Mouse (Mus musculus): Measurements from ENCODE around the gene Fancd2.

Gene Fancd2

GRCm38 (mm10) chr6:113614997-113615396 is 83.5 kb downstream of the Fancd2 start:
- DNase-seq: no peak

GRCm38 (mm10) chr6:113615489-113615888 is 84.0 kb downstream of the Fancd2 start:
- no peak for DNase-seq

GRCm38 (mm10) chr6:113623386-113623785 is 91.9 kb downstream of the Fancd2 start:
- no peak for DNase-seq

GRCm38 (mm10) chr6:113623941-113624751 is 92.7 kb downstream of the Fancd2 start, which contains the start of gene Vhl:
Gene Vhl, plus strand, starts transcription at chr6:113623959.
- DNase-seq: peak; percentile 86

GRCm38 (mm10) chr6:113624989-113625770 is 93.7 kb downstream of the Fancd2 start:
- no peak for DNase-seq

DNA sequence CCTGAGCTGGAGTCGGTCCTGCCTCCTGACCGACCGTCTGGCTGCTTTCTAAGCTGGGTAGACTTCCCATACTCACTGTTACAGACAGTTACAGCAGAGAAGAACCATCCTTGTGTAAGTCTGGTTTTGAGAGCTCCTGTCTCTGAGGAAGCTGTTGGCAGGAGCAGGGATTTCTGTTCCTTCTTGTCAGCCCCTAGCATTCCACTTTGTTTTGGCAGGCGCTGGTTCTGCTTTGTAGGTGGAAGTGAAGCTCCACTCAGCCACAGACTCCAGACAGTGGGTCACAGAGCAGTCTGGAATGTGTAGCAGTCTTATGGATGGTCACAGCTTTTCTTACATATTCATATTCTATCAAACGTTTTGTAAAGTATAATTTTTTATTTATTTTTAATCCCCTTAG is 98.8 kb downstream of the Fancd2 start:
- DNase-seq: no peak

- no peak for DNase-seq
These were observed 101.4 kb downstream of the Fancd2 start for GRCm38 (mm10) chr6:113632863-113633262.

GRCm38 (mm10) chr6:113638302-113639040 is 107.0 kb downstream of the Fancd2 start, which contains the start of gene Irak2:
Gene Irak2, plus strand, starts transcription at chr6:113638467.
- peak; percentile 93 for DNase-seq

- DNase-seq: no peak
These were observed 107.7 kb downstream of the Fancd2 start for GRCm38 (mm10) chr6:113639201-113639600.

GRCm38 (mm10) chr6:113642605-113643004 is 111.1 kb downstream of the Fancd2 start:
- no peak for DNase-seq

DNA sequence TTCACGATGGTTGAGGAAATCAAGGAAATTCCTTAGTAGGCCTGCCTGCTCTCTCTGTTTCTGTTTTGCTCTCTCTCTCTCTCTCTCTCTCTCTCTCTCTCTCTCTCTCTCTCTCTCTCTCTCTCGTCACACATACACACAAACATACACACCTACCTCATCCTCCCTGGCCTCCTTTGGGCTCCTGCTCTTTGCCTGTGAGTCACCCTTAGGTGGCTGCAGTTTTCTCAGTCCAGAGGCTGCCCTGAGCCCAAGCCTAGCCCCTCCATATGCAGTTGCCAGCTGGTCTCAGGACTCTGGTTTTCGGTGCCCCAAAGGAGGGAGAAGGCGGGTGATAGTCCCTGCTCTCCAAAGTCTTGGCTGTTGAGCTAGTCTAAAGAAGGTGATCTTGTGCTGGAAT is 111.5 kb downstream of the Fancd2 start:
- no peak for DNase-seq

DNA sequence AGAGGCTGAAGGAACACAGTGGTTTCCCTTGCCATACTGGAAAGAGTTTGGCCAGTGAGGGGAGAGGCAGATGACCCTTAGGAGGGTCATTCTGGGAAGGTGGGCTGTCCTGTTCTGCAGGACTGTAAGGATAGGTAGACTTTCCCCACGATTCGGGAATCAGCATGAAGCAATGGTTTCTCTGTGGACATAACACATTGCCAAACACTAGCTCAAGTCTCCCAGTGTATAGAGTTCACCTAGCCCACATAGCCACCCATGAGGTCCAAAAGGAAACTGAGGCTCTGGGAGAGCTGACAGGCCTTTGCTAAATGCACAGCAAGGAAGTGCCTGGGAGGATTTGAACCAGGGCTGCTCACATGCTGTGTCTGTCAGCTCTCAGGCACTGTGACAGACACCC is 112.5 kb downstream of the Fancd2 start:
- DNase-seq: no peak

DNA sequence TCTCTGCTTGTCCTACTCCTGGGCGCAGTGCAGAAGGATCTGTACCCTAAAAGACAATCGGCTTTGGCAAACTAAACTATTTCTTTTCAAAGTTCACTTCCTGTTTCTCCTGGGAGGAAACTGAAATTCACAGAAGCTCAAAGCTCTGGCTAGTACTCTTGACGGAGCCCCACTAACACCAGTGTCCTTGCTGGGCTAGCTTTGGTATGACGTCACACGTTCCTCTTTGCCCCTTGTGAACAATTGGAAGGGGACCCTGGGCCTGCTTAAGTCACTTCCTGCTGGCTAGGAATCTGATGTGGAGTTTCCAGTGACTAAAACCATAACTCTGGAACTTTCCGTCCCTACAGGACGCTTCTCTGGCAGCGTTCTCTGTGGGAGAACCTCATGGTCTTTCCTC is 113.3 kb downstream of the Fancd2 start:
- DNase-seq: no peak

Data from right cerebral cortex, postnatal 25 days (tissue).